Mouse (Mus musculus) T-helper 1 cell (primary cell): ENCODE results near the gene Dclre1b.

Source experiments
- in situ Hi-C: fragments of 300-600 bp; cut with MboI, MseI; formaldehyde crosslinking; loops from one replicate; pipeline ENCODE4 v1.15.1; 2025; ENCODE audit warnings: high pct_unique_total_duplicates

The Dclre1b gene

GRCm38 (mm10) chr3:103774009-103774408 lies 35.2 kb downstream of the Dclre1b start:
- in situ Hi-C loops, result no loop called here

DNA sequence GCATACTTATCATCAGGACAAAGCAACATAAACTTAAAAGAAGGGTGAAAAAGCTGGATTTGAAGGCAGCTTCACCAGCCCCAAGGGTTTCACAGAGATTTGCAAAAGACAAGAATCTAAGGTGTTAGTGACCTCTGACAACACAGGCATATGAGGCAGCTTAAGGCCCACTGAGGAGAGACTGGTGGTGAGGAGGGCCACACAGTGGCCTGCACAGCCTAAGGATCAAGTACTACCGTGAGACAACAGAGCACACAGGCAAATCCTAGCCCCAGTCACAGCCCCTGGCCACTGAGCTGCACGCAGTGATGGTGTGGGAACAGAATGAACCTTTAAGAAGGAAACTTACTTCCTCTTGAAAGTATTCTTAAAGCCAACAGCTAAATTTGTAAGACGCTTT lies 35.7 kb downstream of the Dclre1b start:
- in situ Hi-C loops, result no loop called here

DNA sequence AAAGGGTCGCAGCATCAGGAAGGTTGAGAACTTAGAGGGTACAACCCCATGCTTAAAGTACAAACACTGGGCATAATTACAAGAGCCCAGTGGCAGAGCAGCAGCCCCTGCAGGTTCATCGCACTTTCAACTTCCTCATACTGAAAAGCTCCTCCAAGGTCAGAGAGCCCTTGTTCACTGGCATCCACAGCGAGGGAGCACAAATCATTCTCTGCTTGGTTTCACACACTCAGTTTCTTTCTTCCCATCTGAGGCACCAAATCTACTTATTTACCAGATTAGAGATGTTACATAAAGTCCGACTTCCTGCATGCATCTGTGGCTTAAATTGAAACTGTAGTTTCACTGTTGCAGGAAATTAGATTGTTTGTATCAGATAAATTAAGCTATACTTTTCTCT lies 36.4 kb downstream of the Dclre1b start:
- in situ Hi-C loops, result no loop called here

DNA sequence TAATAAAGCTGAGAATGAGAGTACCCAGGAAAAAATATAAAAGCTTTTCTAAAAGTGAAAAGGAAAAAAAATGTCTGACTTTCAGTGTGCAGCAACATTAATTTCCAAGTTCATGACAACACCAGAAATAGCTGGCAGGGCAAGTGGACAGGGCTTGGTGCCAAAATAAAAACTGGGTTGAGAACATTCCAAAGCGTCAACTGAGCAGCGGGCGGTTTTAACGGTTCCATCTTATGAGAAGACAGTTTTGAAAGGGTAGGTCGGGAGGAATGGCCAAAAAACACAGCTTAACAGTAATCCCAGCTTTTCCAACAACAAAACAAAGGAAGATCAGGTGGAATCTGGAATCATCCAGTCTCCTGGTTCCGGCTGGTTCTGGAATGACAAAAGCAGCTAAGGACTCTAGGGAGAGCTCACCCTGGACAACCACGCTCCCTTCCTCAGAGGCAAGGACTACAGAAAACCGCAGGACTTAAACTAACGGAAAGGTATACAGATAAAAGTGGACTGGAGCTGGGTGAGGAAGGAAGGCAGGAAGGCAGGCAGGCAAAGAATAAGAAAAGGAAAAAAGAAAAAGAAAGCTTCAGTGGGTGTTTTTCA lies 37.6 kb downstream of the Dclre1b start:
- in situ Hi-C loops, result no loop called here

GRCm38 (mm10) chr3:103766789-103767188 lies 42.5 kb downstream of the Dclre1b start:
- in situ Hi-C loops, result no loop called here

GRCm38 (mm10) chr3:103759261-103759970 lies 49.8 kb downstream of the Dclre1b start:
- in situ Hi-C loops, result no loop called here

- in situ Hi-C loops, result no loop called here
Observed at GRCm38 (mm10) chr3:103758456-103758855, 50.8 kb downstream of the Dclre1b start.

DNA sequence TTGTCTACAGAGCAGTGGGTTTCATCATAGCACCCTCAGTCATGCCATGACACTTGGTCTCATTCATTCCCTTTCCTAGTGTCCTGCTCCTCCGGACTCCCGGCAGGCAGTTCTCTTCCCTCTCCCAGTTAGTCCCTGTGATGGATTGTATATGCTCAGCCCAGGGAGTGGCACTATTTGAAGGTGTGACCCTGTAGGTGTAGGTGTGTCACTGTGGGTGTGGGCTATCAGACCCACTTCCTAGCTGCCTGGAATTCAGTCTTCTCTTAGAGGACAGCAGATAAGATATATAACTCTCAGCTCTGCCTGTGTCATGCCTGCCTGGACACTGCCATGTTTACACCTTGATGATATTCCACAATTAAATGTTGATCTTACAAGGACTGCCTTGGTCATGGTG lies 52.3 kb downstream of the Dclre1b start:
- in situ Hi-C loops, result no loop called here

GRCm38 (mm10) chr3:103755351-103755750 lies 53.9 kb downstream of the Dclre1b start:
- in situ Hi-C loops, result no loop called here

- in situ Hi-C loops, result no loop called here
Observed at GRCm38 (mm10) chr3:103751558-103751957, 57.7 kb downstream of the Dclre1b start.
